Mouse (Mus musculus) lung, adult 2 months (tissue): ENCODE results near the gene Ptch1. TPM values are rescaled to one million over a fixed set of nuclear protein-coding genes. Genes with fewer than 3 reads are reported as not detected.

Source experiments
- DNase-seq: peaks from one replicate; pipeline ENCODE4 v3.0.0; 2022
- H3K4me1 ChIP-seq: fragments of 200-500 bp; 2 replicates; pipeline ENCODE4 v1.6.1; 2011; ENCODE audit warnings: low read length; ENCODE audit not compliant: control insufficient read depth, insufficient read depth
- H3K4me3 ChIP-seq: fragments of 200-500 bp; replicated peaks from 2 replicates; pipeline ENCODE3; 2011; ENCODE audit warnings: low read depth, mild to moderate bottlenecking, control low read depth, low read length; ENCODE audit errors: extremely low read depth
- CTCF ChIP-seq: fragments of 200-500 bp; IDR thresholded peaks from 2 replicates; pipeline ENCODE4 v1.5.1; 2011; ENCODE audit warnings: mild to moderate bottlenecking, low read length, control low read depth; ENCODE audit not compliant: insufficient read depth
- POLR2A ChIP-seq: fragments of 200-500 bp; IDR thresholded peaks from 2 replicates; pipeline ENCODE4 v1.6.1; 2011; ENCODE audit warnings: low read depth, mild to moderate bottlenecking, control low read depth, low read length, borderline replicate concordance; ENCODE audit errors: extremely low read depth
- WGBS: fragments of 180-500 bp; shearing (Covaris S2); methylation state at CpG from one replicate; pipeline ENCODE4 v1.1.7; 2018; 5-methylcytosine and 5-hydroxymethylcytosine counted together
- polyA plus RNA-seq: library from polyadenylated mRNA; depleted of rRNA; stranded (reverse); fragments of >200 nt; gene quantifications from 2 replicates; pipeline ENCODE4 v1.2.3, GENCODE M21; 2012; rRNA removed

Ptch1 gene
- 41.4 and 47.6 TPM in 2 replicates for polyA plus RNA-seq

GRCm38 (mm10) chr13:63573256-63573835, at the start of gene Ptch1:
Gene Ptch1 (minus strand): TSS chr13:63573598.
- TF ChIP-seq POLR2A, result no peak
- TF ChIP-seq CTCF, result no peak
- Histone ChIP-seq H3K4me3 (peak within 1 kb of the TSS; percentile 54), H3K4me1 (peaks cover 5% of the 10 kb centered on the region)
- no peak for DNase-seq
- WGBS, result 1% methylated on average over 43 of the region's 44 CpGs

- Histone ChIP-seq H3K4me1 (no peaks in the 10 kb centered on the region), H3K4me3 (no peak overlapping the region)
- 74% methylated on average over 3 of the region's 3 CpGs for WGBS
- TF ChIP-seq CTCF (no peak), POLR2A (no peak)
- DNase-seq, result no peak
Observed at GRCm38 (mm10) chr13:63621301-63621700, 47.9 kb upstream of the Ptch1 start.

GRCm38 (mm10) chr13:63613201-63613600, 39.8 kb upstream of the Ptch1 start:
- WGBS, result 54% methylated on average over 2 of the region's 2 CpGs
- H3K4me1 ChIP-seq, result no peaks in the 10 kb centered on the region
- TF ChIP-seq CTCF (no peak), POLR2A (no peak)
- H3K4me3 ChIP-seq, result no peak overlapping the region
- DNase-seq, result no peak

GRCm38 (mm10) chr13:63609734-63610133, 36.3 kb upstream of the Ptch1 start:
- DNase-seq, result no peak
- TF ChIP-seq POLR2A (no peak), CTCF (no peak)
- H3K4me3 ChIP-seq, result no peak overlapping the region
- H3K4me1 ChIP-seq, result no peaks in the 10 kb centered on the region
- 26% methylated on average over 10 of the region's 10 CpGs for WGBS

- Histone ChIP-seq H3K4me1 (no peaks in the 10 kb centered on the region), H3K4me3 (no peak overlapping the region)
- TF ChIP-seq CTCF, result no peak
- no peak for TF ChIP-seq POLR2A
- 45% methylated on average over 3 of the region's 3 CpGs for WGBS
- DNase-seq, result no peak
Observed at GRCm38 (mm10) chr13:63597593-63597992, 24.2 kb upstream of the Ptch1 start.

GRCm38 (mm10) chr13:63595869-63596268, 22.5 kb upstream of the Ptch1 start:
- no peaks in the 10 kb centered on the region for H3K4me1 ChIP-seq
- H3K4me3 ChIP-seq, result no peak overlapping the region
- 53% methylated on average over 7 of the region's 7 CpGs for WGBS
- TF ChIP-seq POLR2A, result no peak
- no peak for TF ChIP-seq CTCF
- no peak for DNase-seq

- no peak for TF ChIP-seq CTCF
- no peaks in the 10 kb centered on the region for H3K4me1 ChIP-seq
- WGBS, result 85% methylated on average over 13 of the region's 13 CpGs
- no peak overlapping the region for H3K4me3 ChIP-seq
- DNase-seq, result no peak
Observed at GRCm38 (mm10) chr13:63593469-63594050, 20.2 kb upstream of the Ptch1 start.

- no peak for DNase-seq
- H3K4me1 ChIP-seq, result no peaks in the 10 kb centered on the region
- WGBS, result 91% methylated on average over 5 of the region's 5 CpGs
- H3K4me3 ChIP-seq, result no peak overlapping the region
- TF ChIP-seq CTCF (no peak), POLR2A (no peak)
Observed at GRCm38 (mm10) chr13:63592755-63593154, 19.4 kb upstream of the Ptch1 start.

- WGBS, result 45% methylated on average over 4 of the region's 4 CpGs
- no peak for DNase-seq
- no peak for TF ChIP-seq POLR2A
- no peak for TF ChIP-seq CTCF
- no peak overlapping the region for H3K4me3 ChIP-seq
- peaks cover 4% of the 10 kb centered on the region for H3K4me1 ChIP-seq
Observed at GRCm38 (mm10) chr13:63574601-63575000, 1.2 kb upstream of the Ptch1 start.

GRCm38 (mm10) chr13:63572453-63573255, 744 bp downstream of the Ptch1 start:
- H3K4me3 ChIP-seq, result peak overlapping the region; percentile 54
- 1% methylated on average over 67 of the region's 67 CpGs for WGBS
- TF ChIP-seq POLR2A, result no peak
- no peak for TF ChIP-seq CTCF
- no peak for DNase-seq
- H3K4me1 ChIP-seq, result peaks cover 6% of the 10 kb centered on the region
